Mouse (Mus musculus) heart, embryonic 14.5 days (tissue): Measurements from ENCODE around the gene Rab30. TPM values are rescaled to one million over a fixed set of nuclear protein-coding genes. Genes with fewer than 3 reads are reported as not detected.

Source experiments
- ATAC-seq: fragments of 200-750 bp; cut with Nextera tagmentation; 2 replicates; pipeline ENCODE4 v1.8.0; 2017; ENCODE audit warnings: low read depth, moderate TSS enrichment; ENCODE audit not compliant: insufficient number of reproducible peaks, insufficient read depth, low FRiP score
- H3K27ac ChIP-seq, 2 experiments: fragments of 200-500 bp in 1 of 2; fragments of 300-500 bp in 1 of 2; sonication (generic) in 1 of 2; replicated peaks in 1 of 2; 2 replicates each; pipeline ENCODE4 v1.5.1; 2012 to 2014; ENCODE audit warnings: low read depth in 2 of 2, low read length in 2 of 2, control low read depth in 1 of 2, mild to moderate bottlenecking in 1 of 2, mixed read lengths in 1 of 2; ENCODE audit not compliant: control insufficient read depth in 1 of 2, insufficient read depth in 1 of 2
- H3K27me3 ChIP-seq: fragments of 300-500 bp; sonication (generic); 2 replicates; pipeline ENCODE4 v1.6.1; 2014; ENCODE audit warnings: mild to moderate bottlenecking, low read length, control low read depth; ENCODE audit not compliant: control insufficient read depth, insufficient read depth
- H3K36me3 ChIP-seq: fragments of 300-500 bp; sonication (generic); 2 replicates; pipeline ENCODE4 v1.6.1; 2014; ENCODE audit warnings: mild to moderate bottlenecking, control low read depth, low read length, mixed read lengths; ENCODE audit not compliant: control insufficient read depth, insufficient read depth
- H3K4me1 ChIP-seq, 2 experiments: fragments of 200-500 bp in 1 of 2; fragments of 300-500 bp in 1 of 2; sonication (generic) in 1 of 2; 2 replicates each; pipeline ENCODE4 v1.6.1; 2012 to 2014; ENCODE audit warnings: low read length in 2 of 2, control low read depth in 1 of 2, mixed read lengths in 1 of 2; ENCODE audit not compliant: control insufficient read depth in 2 of 2, insufficient read depth in 2 of 2
- H3K4me2 ChIP-seq: fragments of 300-500 bp; sonication (generic); 2 replicates; pipeline ENCODE4 v1.6.1; 2014; ENCODE audit warnings: mild to moderate bottlenecking, low read length
- H3K4me3 ChIP-seq, 2 experiments: fragments of 200-500 bp in 1 of 2; fragments of 300-500 bp in 1 of 2; sonication (generic) in 1 of 2; 2 replicates each; pipeline ENCODE4 v1.5.1; 2012 to 2014; ENCODE audit warnings: low read length in 2 of 2, mild to moderate bottlenecking in 2 of 2, control low read depth in 1 of 2, low read depth in 1 of 2, moderate library complexity in 1 of 2; ENCODE audit not compliant: control insufficient read depth in 1 of 2, insufficient read depth in 1 of 2
- H3K9ac ChIP-seq: fragments of 300-500 bp; sonication (generic); 2 replicates; pipeline ENCODE4 v1.6.1; 2014; ENCODE audit warnings: mild to moderate bottlenecking, low read length
- H3K9me3 ChIP-seq: fragments of 300-500 bp; sonication (generic); 2 replicates; pipeline ENCODE4 v1.6.1; 2016; ENCODE audit warnings: low read length, control low read depth; ENCODE audit not compliant: control insufficient read depth
- WGBS: fragments of 180-500 bp; shearing (Covaris S2); extraction: QIAGEN DNeasy Blood & Tissue Kit; methylation state at CpG from one replicate; pipeline ENCODE4 v1.1.7; 2014; 5-methylcytosine and 5-hydroxymethylcytosine counted together
- polyA plus RNA-seq: library from polyadenylated mRNA; unstranded; fragments of >200 nt; fragmentation: Nextera tagmentation; extraction: Ambion mirVana; gene quantifications from 2 replicates; pipeline ENCODE4 v1.2.1, GENCODE M21; 2014

The Rab30 gene
- polyA plus RNA-seq, 1 experiment from 2014 or later, result 7.5 TPM

DNA sequence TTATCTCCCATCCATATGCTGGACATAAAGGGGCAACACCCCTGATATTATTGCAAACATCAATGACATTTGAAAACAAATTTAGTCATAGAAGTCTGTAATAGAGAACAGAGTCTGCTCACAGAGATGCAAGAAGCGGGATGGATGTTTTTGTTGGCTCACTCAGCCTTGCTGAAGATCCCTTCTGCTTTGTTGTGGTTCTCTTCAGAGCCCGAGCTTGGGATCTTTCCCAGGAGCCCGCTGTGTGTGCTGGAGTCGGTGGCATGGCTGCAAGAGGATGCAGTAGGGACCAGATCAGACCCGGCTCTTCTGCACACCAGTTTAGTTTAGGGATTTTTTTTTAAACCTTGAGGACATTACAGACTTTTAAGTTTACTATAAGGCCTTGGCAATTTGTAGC, 54.3 kb downstream of the Rab30 start:
- WGBS, result 68% methylated on average over 5 of the region's 5 CpGs
- H3K4me3 ChIP-seq, result no peak overlapping the region
- H3K27me3 ChIP-seq, result no peaks in the 10 kb centered on the region
- H3K36me3 ChIP-seq, result no peaks in the 10 kb centered on the region
- no peak overlapping the region for H3K4me2 ChIP-seq
- no peak overlapping the region for H3K27ac ChIP-seq
- no peak overlapping the region for H3K9ac ChIP-seq
- no peaks in the 10 kb centered on the region for H3K9me3 ChIP-seq
- H3K4me1 ChIP-seq, result no peaks in the 10 kb centered on the region
- ATAC-seq, result no peak

DNA sequence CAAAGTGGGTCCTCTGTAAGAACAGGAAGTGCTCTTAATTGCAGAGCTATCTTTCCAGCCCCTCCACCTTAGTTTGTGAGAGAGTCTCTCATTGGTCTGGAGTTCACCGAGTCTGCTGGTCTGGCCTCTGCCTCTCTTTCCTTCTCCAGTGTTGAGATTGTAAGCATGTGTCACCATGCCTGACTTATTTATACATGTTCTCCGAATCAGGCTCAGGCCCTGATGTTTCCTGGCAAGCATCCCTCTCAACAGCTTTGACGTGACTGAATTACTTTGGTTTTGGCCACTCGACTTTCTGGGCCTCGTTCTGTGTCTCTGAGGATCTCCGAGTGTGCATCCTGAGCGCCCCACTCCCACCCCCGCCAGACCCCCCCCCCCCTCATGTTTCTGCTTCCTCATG, 55.4 kb downstream of the Rab30 start:
- Histone ChIP-seq H3K27me3 (no peaks in the 10 kb centered on the region), H3K4me2 (no peak overlapping the region), H3K27ac (no peak overlapping the region), H3K4me1 (no peaks in the 10 kb centered on the region), H3K4me3 (no peak overlapping the region), H3K36me3 (no peaks in the 10 kb centered on the region), H3K9ac (no peak overlapping the region), H3K9me3 (no peaks in the 10 kb centered on the region)
- WGBS, result 79% methylated on average over 8 of the region's 8 CpGs
- ATAC-seq, result no peak

DNA sequence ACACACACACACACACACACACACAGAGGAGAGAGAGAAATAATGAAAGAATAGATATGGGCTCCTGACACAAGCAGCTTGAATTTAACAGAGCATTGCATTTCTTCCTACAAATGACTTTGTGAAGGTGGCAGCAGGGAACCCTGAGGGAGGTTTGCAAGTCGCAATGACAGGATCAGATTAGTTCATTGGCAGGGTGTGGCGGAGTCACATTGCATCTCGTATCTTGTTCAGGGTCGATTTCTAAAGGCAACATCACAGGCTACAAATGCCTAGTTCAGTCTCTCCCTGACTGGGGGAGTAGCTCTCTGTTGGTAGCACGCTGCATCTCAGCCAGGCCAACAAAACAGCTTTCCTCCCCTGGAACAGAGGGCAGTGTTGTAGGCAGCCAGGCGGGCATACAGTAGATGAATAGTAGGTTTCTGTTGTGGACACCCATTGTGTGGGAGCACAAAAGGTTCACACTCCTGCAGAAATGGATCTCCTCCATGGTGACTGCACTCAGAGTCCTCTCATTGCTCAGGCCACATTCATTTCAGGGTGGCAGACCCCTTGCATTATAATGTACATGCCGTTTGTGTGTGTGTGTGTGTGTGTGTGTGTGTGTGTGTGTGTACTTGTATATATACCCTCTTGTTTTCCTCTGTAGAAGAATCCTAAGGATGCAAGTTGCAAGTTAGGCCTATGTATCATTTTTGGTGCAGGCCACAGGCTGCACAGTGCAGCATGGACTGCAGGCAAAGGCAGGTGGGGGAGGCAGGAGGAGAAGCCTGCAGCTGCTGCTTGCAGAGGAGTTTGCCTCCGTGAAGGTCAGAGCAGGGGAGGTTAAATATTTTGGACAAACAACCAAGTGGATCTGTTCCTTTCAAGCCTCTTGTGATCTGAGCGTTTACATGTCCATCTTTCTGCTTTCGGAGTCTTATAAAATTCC, 58.5 kb downstream of the Rab30 start:
- WGBS, result 71% methylated on average over 10 of the region's 10 CpGs
- H3K27me3 ChIP-seq, result no peaks in the 10 kb centered on the region
- H3K4me2 ChIP-seq, result no peak overlapping the region
- no peak for ATAC-seq
- no peak overlapping the region for H3K4me3 ChIP-seq
- H3K4me1 ChIP-seq, result no peaks in the 10 kb centered on the region
- H3K36me3 ChIP-seq, result no peaks in the 10 kb centered on the region
- H3K9me3 ChIP-seq, result no peaks in the 10 kb centered on the region
- no peak overlapping the region for H3K27ac ChIP-seq
- H3K9ac ChIP-seq, result no peak overlapping the region

DNA sequence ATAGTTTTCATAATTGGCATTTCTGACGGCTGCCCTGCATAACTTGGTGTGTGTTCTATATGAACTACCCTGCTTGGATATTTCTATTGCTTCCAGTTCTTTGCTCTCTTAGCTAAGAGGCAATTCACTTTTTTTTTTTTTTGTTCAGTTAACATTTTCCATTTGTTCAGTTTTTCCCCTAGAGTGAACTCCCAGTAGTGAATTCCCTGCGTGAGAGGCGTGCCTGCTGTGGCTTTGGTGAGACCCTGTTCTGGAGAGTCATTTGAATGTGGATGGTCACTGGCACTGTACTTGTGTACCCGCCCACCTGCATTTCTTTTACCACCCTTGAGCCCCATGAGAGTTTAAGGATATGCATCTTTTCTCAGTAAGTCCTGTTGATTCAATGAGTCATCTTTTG, 60.8 kb downstream of the Rab30 start:
- Histone ChIP-seq H3K4me3 (no peak overlapping the region), H3K27me3 (no peaks in the 10 kb centered on the region), H3K36me3 (no peaks in the 10 kb centered on the region), H3K4me1 (peaks cover 0 to 3% of the 10 kb centered on the region in 2 experiments; a peak in 1 of 4 replicates), H3K4me2 (no peak overlapping the region), H3K27ac (no peak overlapping the region), H3K9ac (no peak overlapping the region), H3K9me3 (no peaks in the 10 kb centered on the region)
- 69% methylated on average over 4 of the region's 4 CpGs for WGBS
- no peak for ATAC-seq

DNA sequence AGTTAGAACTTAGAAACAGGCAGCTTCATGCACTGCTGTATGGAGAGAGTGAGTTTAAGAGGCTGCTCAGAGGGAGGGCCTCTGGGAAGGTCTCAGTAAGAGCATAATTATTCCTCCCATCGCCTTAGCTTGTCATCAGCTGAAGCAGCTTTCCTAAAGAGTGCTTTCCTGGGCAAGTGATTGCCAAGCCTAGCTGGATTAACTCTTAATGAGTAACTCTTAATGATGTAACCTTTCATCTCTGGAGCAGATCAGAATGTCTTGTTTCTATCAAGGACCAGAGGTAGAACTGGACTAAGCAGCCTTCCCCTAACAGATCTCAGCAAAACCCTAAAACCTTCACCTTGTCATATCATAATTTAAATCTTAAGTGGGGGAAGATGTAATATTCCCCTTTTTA, 61.8 kb downstream of the Rab30 start:
- 42% methylated on average over 1 of the region's 1 CpGs for WGBS
- no peak for ATAC-seq

DNA sequence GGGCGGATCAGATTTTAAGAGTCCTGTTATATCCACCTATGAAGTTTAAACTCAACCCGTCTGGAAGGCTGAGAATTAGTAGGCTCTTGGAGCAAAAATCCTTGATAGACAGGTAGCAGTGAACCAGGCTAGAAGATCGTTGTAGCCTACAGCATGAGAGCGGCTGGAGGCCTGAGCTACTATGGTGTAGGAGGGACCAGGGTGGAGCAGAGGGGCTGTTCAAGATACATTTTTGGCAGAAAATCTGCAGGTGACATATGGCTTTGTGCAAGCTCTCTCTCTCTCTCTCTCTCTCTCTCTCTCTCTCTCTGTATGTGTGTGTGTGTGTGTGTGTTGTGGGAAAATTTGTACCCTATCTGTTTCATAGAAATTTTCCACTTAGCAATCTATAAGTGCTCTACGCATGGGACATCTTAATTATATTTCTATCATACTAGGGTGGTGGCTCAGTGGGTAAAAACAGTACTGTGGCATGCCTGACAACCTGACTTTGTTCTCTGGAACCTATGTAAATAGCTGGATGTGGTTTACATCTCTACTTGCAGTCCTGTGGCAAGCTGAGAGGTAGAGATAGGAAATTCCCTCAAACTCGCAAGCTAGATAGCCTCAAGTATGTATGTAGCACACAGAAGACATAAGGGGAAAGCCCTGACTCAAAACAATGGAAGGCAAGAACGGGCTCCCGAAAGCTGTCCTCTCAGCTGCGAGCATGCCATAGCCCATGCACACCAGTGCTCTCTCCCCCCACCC, 63.7 kb downstream of the Rab30 start:
- no peak overlapping the region for H3K4me2 ChIP-seq
- ATAC-seq, result no peak
- H3K27me3 ChIP-seq, result no peaks in the 10 kb centered on the region
- H3K9me3 ChIP-seq, result no peaks in the 10 kb centered on the region
- H3K4me1 ChIP-seq, result peaks cover 0 to 3% of the 10 kb centered on the region in 2 experiments; a peak in 1 of 4 replicates
- H3K27ac ChIP-seq, result no peak overlapping the region
- WGBS, result 85% methylated on average over 9 of the region's 9 CpGs
- H3K9ac ChIP-seq, result no peak overlapping the region
- no peak overlapping the region for H3K4me3 ChIP-seq
- no peaks in the 10 kb centered on the region for H3K36me3 ChIP-seq

More for the DNA sequence above, 61.8 kb downstream of the Rab30 start:
- no peak overlapping the region for H3K27ac ChIP-seq
- H3K9ac ChIP-seq, result no peak overlapping the region
- no peaks in the 10 kb centered on the region for H3K36me3 ChIP-seq
- no peak overlapping the region for H3K4me2 ChIP-seq
- no peak overlapping the region for H3K4me3 ChIP-seq
- no peaks in the 10 kb centered on the region for H3K9me3 ChIP-seq
- peaks cover 0 to 3% of the 10 kb centered on the region in 2 experiments; a peak in 1 of 4 replicates for H3K4me1 ChIP-seq
- no peaks in the 10 kb centered on the region for H3K27me3 ChIP-seq

DNA sequence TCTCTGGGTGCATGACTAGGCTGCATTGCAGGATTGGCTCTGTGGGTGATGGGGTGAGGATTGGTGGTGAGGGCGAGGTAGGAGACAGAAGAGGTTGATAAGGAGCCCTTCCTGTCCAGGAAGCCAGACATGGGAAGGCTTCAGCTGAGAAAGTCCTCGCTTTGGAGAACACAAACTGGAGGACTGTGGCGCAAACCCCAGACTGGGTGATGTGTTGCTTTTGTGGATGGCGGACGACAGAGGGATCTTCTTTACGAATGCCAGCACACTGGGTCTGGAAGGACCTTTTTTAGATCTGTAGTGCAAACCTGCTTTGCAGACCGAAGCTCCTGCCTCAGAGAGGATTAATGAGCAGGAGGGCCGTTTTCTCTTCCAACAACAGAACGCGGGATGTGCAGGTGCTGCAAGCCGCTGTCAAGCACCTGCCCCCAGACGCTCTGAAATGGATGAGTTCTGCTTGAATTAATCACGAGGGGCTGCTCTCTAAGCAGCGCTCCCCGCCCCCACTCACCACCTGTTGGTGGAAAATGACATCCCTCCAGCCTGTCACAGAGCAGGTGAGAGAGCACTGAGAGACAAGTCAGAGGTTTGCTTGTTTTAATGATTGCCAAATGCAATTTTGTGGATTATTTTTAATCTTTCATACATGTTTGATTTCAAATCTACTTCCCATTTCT, 65.2 kb downstream of the Rab30 start:
- WGBS, result 36% methylated on average over 15 of the region's 15 CpGs
- H3K27me3 ChIP-seq, result no peaks in the 10 kb centered on the region

More for the DNA sequence above, 65.2 kb downstream of the Rab30 start:
- H3K36me3 ChIP-seq, result no peaks in the 10 kb centered on the region
- no peak overlapping the region for H3K4me3 ChIP-seq
- no peak overlapping the region for H3K4me2 ChIP-seq
- no peak overlapping the region for H3K27ac ChIP-seq
- H3K4me1 ChIP-seq, result peaks cover 0 to 3% of the 10 kb centered on the region in 2 experiments; a peak in 1 of 4 replicates
- H3K9me3 ChIP-seq, result no peaks in the 10 kb centered on the region
- no peak overlapping the region for H3K9ac ChIP-seq
- ATAC-seq, result no peak
